Mouse (Mus musculus) liver, embryonic 12.5 days (tissue): ENCODE results near the gene Krtap5-4. TPM values are rescaled to one million over a fixed set of nuclear protein-coding genes. Genes with fewer than 3 reads are reported as not detected.
"Not testable (repeated sequence)": the region's sequence is repeated elsewhere in the genome, so short reads cannot be mapped to it uniquely, and the experiment has no call there.

Experiments used
- ATAC-seq: fragments of 200-750 bp; cut with Nextera tagmentation; 2 replicates; pipeline ENCODE4 v1.8.0; 2017; ENCODE audit warnings: moderate number of reproducible peaks, mild to moderate bottlenecking, moderate library complexity
- H3K27ac ChIP-seq: fragments of 300-500 bp; sonication (generic); 2 replicates; pipeline ENCODE4 v1.5.1; 2016; ENCODE audit warnings: mild to moderate bottlenecking
- H3K27me3 ChIP-seq: fragments of 300-500 bp; sonication (generic); replicated peaks from 2 replicates; pipeline ENCODE4 v1.6.1; 2016; ENCODE audit warnings: mild to moderate bottlenecking, moderate library complexity
- H3K36me3 ChIP-seq: fragments of 300-500 bp; sonication (generic); 2 replicates; pipeline ENCODE4 v1.6.1; 2016; ENCODE audit warnings: mild to moderate bottlenecking, moderate library complexity
- H3K4me1 ChIP-seq: fragments of 300-500 bp; sonication (generic); 2 replicates; pipeline ENCODE4 v1.6.1; 2016
- H3K4me2 ChIP-seq: fragments of 300-500 bp; sonication (generic); 2 replicates; pipeline ENCODE4 v1.6.1; 2016; ENCODE audit warnings: mild to moderate bottlenecking, moderate library complexity
- H3K4me3 ChIP-seq: fragments of 300-500 bp; sonication (generic); 2 replicates; pipeline ENCODE4 v1.5.1; 2016; ENCODE audit warnings: mild to moderate bottlenecking, moderate library complexity
- H3K9ac ChIP-seq: fragments of 300-500 bp; sonication (generic); 2 replicates; pipeline ENCODE4 v1.6.1; 2016; ENCODE audit warnings: mild to moderate bottlenecking, moderate library complexity
- H3K9me3 ChIP-seq: fragments of 300-500 bp; sonication (generic); replicated peaks from 2 replicates; pipeline ENCODE4 v1.6.1; 2016; ENCODE audit warnings: mild to moderate bottlenecking, moderate library complexity
- WGBS: fragments of 180-500 bp; shearing (Covaris S2); methylation state at CpG from one replicate; pipeline ENCODE4 v1.1.7; 2016; ENCODE audit not compliant: insufficient replicate concordance; 5-methylcytosine and 5-hydroxymethylcytosine counted together
- polyA plus RNA-seq: library from polyadenylated mRNA; unstranded; fragments of >200 nt; fragmentation: Nextera tagmentation; extraction: Ambion mirVana; gene quantifications from 2 replicates; pipeline ENCODE4 v1.2.1, GENCODE M21; 2016

The Krtap5-4 gene
- not detected in 2 replicates for polyA plus RNA-seq

- Histone ChIP-seq H3K9ac (no peak within 1 kb of the TSS), H3K9me3 (no peaks in the 10 kb centered on the region), H3K4me2 (no peak within 1 kb of the TSS), H3K36me3 (no peaks in the 10 kb centered on the region), H3K4me3 (no peak within 1 kb of the TSS), H3K27ac (no peak within 1 kb of the TSS), H3K4me1 (no peaks in the 10 kb centered on the region), H3K27me3 (peaks cover 45% of the 10 kb centered on the region; the same call in 1 of the 2 replicates)
- ATAC-seq: no peak
- WGBS: 17% methylated on average over 3 of the region's 3 CpGs
Measured at GRCm38 (mm10) chr7:142303249-142303648, at the start of gene Krtap5-4. Krtap5-4 (plus strand) TSS chr7:142303549.

GRCm38 (mm10) chr7:142255517-142255916 lies 47.8 kb upstream of the Krtap5-4 start:
- ATAC-seq: no peak
- Histone ChIP-seq H3K4me1 (no peaks in the 10 kb centered on the region), H3K27me3 (peaks cover 13% of the 10 kb centered on the region), H3K36me3 (no peaks in the 10 kb centered on the region), H3K4me3 (no peak overlapping the region), H3K9me3 (no peaks in the 10 kb centered on the region), H3K27ac (no peak overlapping the region), H3K9ac (no peak overlapping the region), H3K4me2 (no peak overlapping the region)
- WGBS: 4% methylated on average over 2 of the region's 2 CpGs

- not testable (repeated sequence) for H3K9ac ChIP-seq, H3K27ac ChIP-seq, H3K4me3 ChIP-seq, H3K4me1 ChIP-seq, ATAC-seq, H3K36me3 ChIP-seq, H3K4me2 ChIP-seq, H3K9me3 ChIP-seq, H3K27me3 ChIP-seq
- 25% methylated on average over 1 of the region's 1 CpGs for WGBS
Measured at GRCm38 (mm10) chr7:142258254-142258653, 45.1 kb upstream of the Krtap5-4 start, which contains the start of gene Gm2431. Gm2431 (minus strand) TSS chr7:142258354.

DNA sequence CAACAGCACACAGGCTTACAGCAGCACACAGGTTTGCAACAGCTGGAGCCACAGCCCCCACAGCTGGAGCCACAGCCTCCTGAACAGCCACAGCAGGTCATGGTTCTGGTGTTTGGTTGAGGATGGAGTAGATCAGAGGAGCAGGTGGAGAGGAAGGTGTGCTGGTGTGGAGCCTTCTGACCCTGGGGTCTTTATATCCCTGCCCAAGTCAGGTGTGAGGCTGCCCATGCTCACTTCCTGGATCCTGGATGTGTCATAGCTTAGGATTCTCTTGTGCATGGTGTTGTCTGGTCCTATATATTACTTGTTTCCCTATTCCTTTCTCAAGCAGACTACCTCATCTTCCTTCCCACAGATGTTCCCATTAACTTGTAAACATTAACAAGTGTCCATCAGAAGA lies 29.1 kb upstream of the Krtap5-4 start, which contains the start of gene Gm4559:
Gene Gm4559, minus strand, starts transcription at position 101 of the 400 bp plus-strand sequence.
- not testable (repeated sequence) for ATAC-seq, H3K9me3 ChIP-seq, H3K9ac ChIP-seq, H3K4me2 ChIP-seq, H3K36me3 ChIP-seq, H3K27ac ChIP-seq, H3K27me3 ChIP-seq, H3K4me1 ChIP-seq, H3K4me3 ChIP-seq

DNA sequence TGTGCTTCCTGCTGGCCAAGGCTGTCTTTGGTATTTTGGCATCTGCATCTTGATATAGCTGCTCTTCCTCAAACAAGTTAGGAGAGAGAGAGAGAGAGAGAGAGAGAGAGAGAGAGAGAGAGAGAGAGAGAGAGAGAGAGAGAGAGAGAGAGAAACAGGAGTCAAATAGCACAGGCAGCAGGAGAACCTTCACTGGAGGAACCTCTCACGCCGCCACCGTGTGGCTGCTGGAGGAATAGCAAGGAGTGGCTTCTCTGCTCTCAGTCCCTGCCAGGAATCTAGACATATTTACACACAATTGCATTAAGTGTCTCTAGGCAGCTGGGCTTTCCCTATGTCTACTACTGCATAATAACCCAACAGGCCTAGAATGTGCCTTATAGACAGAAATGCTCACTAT lies 25.2 kb upstream of the Krtap5-4 start:
- peaks cover 29% of the 10 kb centered on the region for H3K27me3 ChIP-seq
- WGBS: 2% methylated on average over 3 of the region's 3 CpGs
- not testable (repeated sequence) for H3K9me3 ChIP-seq, H3K27ac ChIP-seq, H3K4me2 ChIP-seq, H3K36me3 ChIP-seq, H3K4me1 ChIP-seq, ATAC-seq, H3K4me3 ChIP-seq, H3K9ac ChIP-seq

- not testable (repeated sequence) for H3K9ac ChIP-seq, H3K4me3 ChIP-seq, H3K36me3 ChIP-seq, H3K4me2 ChIP-seq, H3K4me1 ChIP-seq, H3K27ac ChIP-seq, ATAC-seq, H3K9me3 ChIP-seq
- 57% methylated on average over 1 of the region's 1 CpGs for WGBS
- peaks cover 40% of the 10 kb centered on the region for H3K27me3 ChIP-seq
Measured at GRCm38 (mm10) chr7:142279291-142279690, 24.1 kb upstream of the Krtap5-4 start.

GRCm38 (mm10) chr7:142282847-142283246 lies 20.5 kb upstream of the Krtap5-4 start:
- not testable (repeated sequence) for H3K9me3 ChIP-seq, H3K4me3 ChIP-seq, H3K9ac ChIP-seq, H3K36me3 ChIP-seq, H3K4me2 ChIP-seq, ATAC-seq, H3K27ac ChIP-seq
- Histone ChIP-seq H3K27me3 (peaks cover 63% of the 10 kb centered on the region), H3K4me1 (peaks cover 12% of the 10 kb centered on the region)
- 27% methylated on average over 2 of the region's 2 CpGs for WGBS

- Histone ChIP-seq H3K36me3 (no peaks in the 10 kb centered on the region), H3K9ac (peak overlapping the region; percentile 61), H3K4me1 (peaks cover 12% of the 10 kb centered on the region), H3K4me2 (peak overlapping the region; percentile 85), H3K4me3 (peak overlapping the region; percentile 61), H3K27ac (peak overlapping the region; percentile 55), H3K27me3 (peaks cover 63% of the 10 kb centered on the region), H3K9me3 (no peaks in the 10 kb centered on the region)
- no peak for ATAC-seq
- under 1% methylated on average over 38 of the region's 38 CpGs for WGBS
Measured at GRCm38 (mm10) chr7:142284023-142284591, 19.2 kb upstream of the Krtap5-4 start.

DNA sequence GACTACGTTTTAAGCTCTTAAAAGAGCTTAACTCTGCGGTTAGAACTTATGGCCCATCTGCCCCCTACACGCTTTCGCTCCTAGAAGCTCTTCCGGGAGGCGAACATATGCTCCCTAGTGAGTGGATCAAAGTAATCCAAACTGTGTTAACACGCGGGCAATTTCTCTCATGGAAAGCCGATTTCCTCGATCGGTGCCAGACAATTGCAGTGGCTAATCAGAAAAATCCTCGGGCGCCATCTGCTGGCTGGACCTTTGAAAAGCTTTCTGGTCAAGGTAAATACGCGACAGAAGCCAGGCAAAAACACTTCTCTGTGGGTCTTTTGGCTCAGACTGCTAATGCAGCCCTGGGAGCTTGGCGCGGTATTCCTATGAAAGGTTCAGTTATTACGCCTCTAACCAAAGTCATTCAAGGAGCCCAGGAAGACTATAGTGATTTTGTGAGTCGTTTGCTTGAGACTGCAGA lies 18.7 kb upstream of the Krtap5-4 start:
- no peak for ATAC-seq
- Histone ChIP-seq H3K9ac (peak overlapping the region; percentile 61), H3K9me3 (no peaks in the 10 kb centered on the region), H3K36me3 (no peaks in the 10 kb centered on the region), H3K27me3 (peaks cover 60% of the 10 kb centered on the region), H3K4me1 (peaks cover 12% of the 10 kb centered on the region), H3K4me2 (peak overlapping the region; percentile 85), H3K27ac (peak overlapping the region; percentile 55), H3K4me3 (peak overlapping the region; percentile 61)
- WGBS: under 1% methylated on average over 19 of the region's 19 CpGs

- Histone ChIP-seq H3K9ac (peak overlapping the region; percentile 61; the same call in 1 of the 2 replicates), H3K9me3 (no peaks in the 10 kb centered on the region), H3K36me3 (no peaks in the 10 kb centered on the region), H3K4me1 (peaks cover 12% of the 10 kb centered on the region), H3K27ac (no peak overlapping the region), H3K27me3 (peaks cover 53% of the 10 kb centered on the region), H3K4me3 (peak overlapping the region; percentile 61; the same call in 1 of the 2 replicates), H3K4me2 (peak overlapping the region; percentile 85)
- 0 out of 2 replicates have a peak, but pooled peaks have one; percentile 35 for ATAC-seq
- 24% methylated on average over 23 of the region's 23 CpGs for WGBS
Measured at GRCm38 (mm10) chr7:142285130-142285835, 18.1 kb upstream of the Krtap5-4 start.

DNA sequence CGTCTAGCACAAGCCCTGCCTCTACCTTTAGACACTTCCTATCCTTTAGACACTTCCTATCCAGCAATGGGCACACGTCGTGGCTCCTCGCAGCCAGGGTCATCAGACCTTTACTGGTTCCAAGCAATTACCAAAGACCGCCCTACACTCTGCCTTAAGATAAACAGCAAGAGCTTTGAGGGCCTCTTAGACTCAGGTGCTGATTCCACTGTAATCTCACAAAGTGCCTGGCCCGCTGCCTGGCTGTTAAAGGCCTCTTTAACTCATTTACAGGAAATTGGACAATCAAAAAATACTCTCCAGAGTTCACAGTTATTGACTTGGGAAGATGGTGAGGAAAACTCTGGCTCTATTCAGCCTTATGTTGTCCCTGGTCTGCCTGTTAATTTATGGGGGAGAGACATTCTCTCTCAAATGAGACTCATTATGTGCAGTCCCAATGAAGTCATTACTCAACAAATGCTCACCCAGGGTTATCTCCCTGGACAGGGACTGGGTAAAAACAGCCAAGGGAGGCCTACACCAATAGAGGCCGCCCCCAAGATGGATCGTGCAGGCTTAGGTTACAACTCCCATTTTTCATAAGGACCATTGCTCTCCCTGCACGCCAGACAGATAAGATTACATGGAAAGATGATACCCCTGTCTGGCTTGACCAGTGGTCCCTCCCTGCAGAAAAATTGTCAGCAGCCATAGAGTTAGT lies 17.3 kb upstream of the Krtap5-4 start:
- not testable (repeated sequence) for H3K27ac ChIP-seq, H3K9me3 ChIP-seq, H3K36me3 ChIP-seq, H3K9ac ChIP-seq, H3K4me2 ChIP-seq, H3K4me3 ChIP-seq, ATAC-seq
- H3K27me3 ChIP-seq: peaks cover 52% of the 10 kb centered on the region
- peaks cover 12% of the 10 kb centered on the region for H3K4me1 ChIP-seq
- WGBS: 47% methylated on average over 9 of the region's 9 CpGs

DNA sequence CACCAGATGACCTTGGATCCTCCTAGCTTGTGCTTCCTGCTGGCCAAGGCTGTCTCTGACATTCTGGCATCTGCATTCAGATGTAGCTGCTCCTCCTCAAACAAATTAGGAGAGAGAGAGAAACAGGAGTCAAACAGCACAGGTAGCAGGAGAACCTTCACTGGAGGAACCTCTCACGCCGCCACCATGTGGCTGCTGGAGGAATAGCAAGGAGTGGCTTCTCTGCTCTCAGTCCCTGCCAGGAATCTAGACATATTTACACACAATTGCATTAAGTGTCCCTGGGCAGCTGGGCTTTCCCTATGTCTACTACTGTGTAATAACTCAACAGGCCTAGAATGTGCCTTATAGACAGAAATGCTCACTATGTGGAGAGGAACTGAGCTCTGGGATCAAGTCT lies 9.5 kb upstream of the Krtap5-4 start:
- H3K4me3 ChIP-seq, H3K4me2 ChIP-seq, H3K27ac ChIP-seq, H3K9ac ChIP-seq, H3K27me3 ChIP-seq, H3K4me1 ChIP-seq, ATAC-seq, H3K36me3 ChIP-seq, H3K9me3 ChIP-seq: not testable (repeated sequence)
- 0% methylated on average over 2 of the region's 2 CpGs for WGBS
